Mouse (Mus musculus) layer of hippocampus, adult 8-10 months (tissue): ENCODE data around the gene Dhrs9. TPM values are rescaled to one million over a fixed set of nuclear protein-coding genes. Genes with fewer than 3 reads are reported as not detected.
"Not testable (repeated sequence)": the region's sequence is repeated elsewhere in the genome, so short reads cannot be mapped to it uniquely, and the experiment has no call there.

ENCODE experiments used
- DNase-seq, 2 experiments: peaks; one replicate each; pipeline ENCODE4 v3.0.0; 2022; ENCODE audit warnings: low spot score in 2 of 2
- total RNA-seq, 4 experiments: library from RNA; stranded (reverse); gene quantifications; 2 replicates each; pipeline ENCODE4 v1.2.4; 2022

The Dhrs9 gene
- total RNA-seq: not detected

GRCm38 (mm10) chr2:69380281-69380680, at the start of gene Dhrs9:
Dhrs9 (plus strand) TSS chr2:69380445.
- no peak for DNase-seq

- DNase-seq: not testable (repeated sequence)
These were observed 48.7 kb upstream of the Dhrs9 start for GRCm38 (mm10) chr2:69331523-69331922.

- DNase-seq: no peak
These were observed 38.7 kb upstream of the Dhrs9 start for GRCm38 (mm10) chr2:69341506-69341905.

GRCm38 (mm10) chr2:69342496-69343221, 37.6 kb upstream of the Dhrs9 start, which contains the start of gene Abcb11:
Abcb11 (minus strand) TSS chr2:69342616.
- no peak for DNase-seq

- DNase-seq: not testable (repeated sequence)
These were observed 24.8 kb upstream of the Dhrs9 start for GRCm38 (mm10) chr2:69355402-69355801.

- DNase-seq: no peak
These were observed 15.4 kb upstream of the Dhrs9 start for GRCm38 (mm10) chr2:69364831-69365230.

GRCm38 (mm10) chr2:69365275-69365674, 15.0 kb upstream of the Dhrs9 start:
- DNase-seq: no peak

- no peak for DNase-seq
These were observed 3.5 kb upstream of the Dhrs9 start for GRCm38 (mm10) chr2:69376780-69377179.

GRCm38 (mm10) chr2:69379801-69380200, 444 bp upstream of the Dhrs9 start:
- DNase-seq: no peak

- no peak for DNase-seq
These were observed 1.5 kb downstream of the Dhrs9 start for GRCm38 (mm10) chr2:69381740-69382139.

GRCm38 (mm10) chr2:69382838-69383237, 2.6 kb downstream of the Dhrs9 start:
- no peak for DNase-seq

- no peak for DNase-seq
These were observed 6.0 kb downstream of the Dhrs9 start for GRCm38 (mm10) chr2:69386118-69386871.

- DNase-seq: no peak
These were observed 13.7 kb downstream of the Dhrs9 start for GRCm38 (mm10) chr2:69393947-69394346.

- DNase-seq: no peak
These were observed 15.5 kb downstream of the Dhrs9 start for GRCm38 (mm10) chr2:69395597-69396248.

- no peak for DNase-seq
These were observed 16.7 kb downstream of the Dhrs9 start for GRCm38 (mm10) chr2:69396760-69397435.

- DNase-seq: no peak
These were observed 20.8 kb downstream of the Dhrs9 start for GRCm38 (mm10) chr2:69400866-69401604.

- no peak for DNase-seq
These were observed 21.6 kb downstream of the Dhrs9 start for GRCm38 (mm10) chr2:69401891-69402290.

GRCm38 (mm10) chr2:69402309-69402708, 22.1 kb downstream of the Dhrs9 start:
- no peak for DNase-seq

- no peak for DNase-seq
These were observed 25.4 kb downstream of the Dhrs9 start for GRCm38 (mm10) chr2:69405692-69406091.

GRCm38 (mm10) chr2:69414539-69414938, 34.3 kb downstream of the Dhrs9 start:
- no peak for DNase-seq

- no peak for DNase-seq
These were observed 34.8 kb downstream of the Dhrs9 start for GRCm38 (mm10) chr2:69415070-69415469.
